Mouse (Mus musculus): Measurements from ENCODE around the gene Arg2.

- no peak for TF ChIP-seq CTCF (IDR thresholded peaks at IDR 0.05; ENCODE audit: insufficient read depth, low read depth, low read length)
- TF ChIP-seq POLR2A (IDR thresholded peaks at IDR 0.05; ENCODE audit: insufficient read depth, low read depth, low read length) = no peak
These were observed 62.9 kb downstream of the Arg2 start for GRCm38 (mm10) chr12:79193441-79193840.
